Mouse (Mus musculus) layer of hippocampus, adult 6 months (tissue): Measurements from ENCODE around the gene Ndc80. TPM values are rescaled to one million over a fixed set of nuclear protein-coding genes. Genes with fewer than 3 reads are reported as not detected.

ENCODE experiments used
- long read RNA-seq, 2 experiments: library from polyadenylated mRNA; unstranded; transcript quantifications; one replicate each; pipeline ENCODE4 v2.0.0; 2019 to 2020
- polyA plus RNA-seq: library from polyadenylated mRNA; unstranded; fragments of <200 nt; fragmentation: Nextera tagmentation; gene quantifications from 2 replicates; pipeline ENCODE4 v1.2.3, GENCODE M21; 2021

Ndc80 gene
- polyA plus RNA-seq = 0.11 and 0.34 TPM in 2 replicates
- long read RNA-seq, experiment 1, partial matches to known transcripts = 0 of 1 reads
- long read RNA-seq, experiment 1, other reads (novel, unspliced or antisense) = 0 of 1 reads
- long read RNA-seq, experiment 2 = 0 reads

DNA sequence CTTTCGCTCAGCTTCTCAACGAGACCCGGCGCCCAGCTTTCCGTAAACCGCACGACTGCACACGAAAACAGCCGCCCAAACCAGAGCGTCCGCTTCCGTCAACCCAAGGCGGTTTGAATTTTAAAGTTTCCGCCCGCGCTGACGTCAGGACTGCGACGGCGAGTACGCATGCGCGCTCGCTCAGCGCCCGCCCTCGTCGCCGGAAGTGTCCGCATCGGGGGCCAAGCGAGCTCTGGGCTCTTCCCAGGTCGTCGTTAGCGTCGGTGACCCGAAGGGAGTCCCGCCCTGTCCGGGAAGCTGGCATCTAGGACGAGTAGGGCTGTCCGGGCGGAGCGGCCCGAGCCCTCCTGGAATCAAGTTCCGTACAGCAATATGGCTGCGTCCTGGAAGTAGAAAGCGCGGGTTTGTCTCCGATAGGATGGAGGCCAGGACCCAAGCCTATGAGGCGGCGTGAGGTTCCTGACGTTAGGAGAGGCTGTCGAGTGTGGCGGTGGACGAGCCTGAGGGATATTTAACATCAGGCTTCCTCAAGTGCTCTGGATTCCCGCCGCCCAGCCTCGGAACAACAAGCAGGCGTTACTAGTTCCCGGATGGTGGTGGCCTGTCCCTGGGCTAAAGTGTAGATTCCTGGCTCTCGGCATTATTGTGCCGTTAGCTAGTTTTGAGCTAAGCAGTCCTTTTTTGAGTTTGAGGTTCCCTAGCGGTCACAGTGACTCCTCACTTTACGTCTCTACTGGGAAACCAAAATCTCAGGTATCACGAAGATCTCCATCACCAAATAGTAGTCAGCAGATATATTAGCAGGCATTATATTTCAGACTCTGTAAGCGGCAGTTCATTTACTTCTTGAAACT, at the start of gene Ndc80:
TSS of gene Ndc80 (minus strand) at position 147 of the 854 bp plus-strand sequence.

DNA sequence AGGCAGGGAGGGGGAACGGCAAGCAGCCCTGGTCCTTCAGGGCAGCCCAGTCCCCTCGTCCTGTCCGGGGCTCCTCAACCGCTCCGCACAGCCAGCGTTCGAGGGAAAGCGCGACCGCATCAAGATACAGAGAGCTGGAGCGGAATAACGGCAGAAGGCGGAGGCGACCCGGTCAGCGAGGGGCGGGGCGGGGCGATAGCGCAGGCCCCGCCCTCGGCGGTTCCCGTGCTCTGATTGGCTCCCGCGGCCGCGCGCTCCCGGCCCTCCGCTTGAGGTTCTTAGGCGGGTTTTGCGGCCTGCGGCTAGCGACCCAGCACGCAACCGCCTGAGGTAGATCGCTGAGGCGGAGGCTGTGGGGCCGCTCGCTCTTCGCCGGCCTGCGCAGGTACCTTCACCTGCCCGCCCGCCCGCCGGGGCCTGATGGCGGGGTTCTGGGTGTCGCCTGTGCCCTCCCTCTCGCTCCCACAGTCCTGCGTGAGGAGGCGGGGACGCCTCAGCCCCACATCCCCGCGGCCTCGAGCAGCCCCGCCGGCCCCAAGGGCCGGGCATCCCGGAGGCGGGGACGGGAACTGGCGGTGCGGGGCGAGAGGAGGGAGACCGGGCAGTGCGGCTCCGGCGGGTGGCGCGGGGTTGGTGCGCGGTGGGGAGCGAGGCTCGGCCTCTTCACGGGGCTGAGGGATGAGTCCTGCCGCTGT, 25.2 kb upstream of the Ndc80 start, which contains the start of gene Spdya:
TSS of gene Spdya (plus strand) at position 305 of the 695 bp plus-strand sequence.

DNA sequence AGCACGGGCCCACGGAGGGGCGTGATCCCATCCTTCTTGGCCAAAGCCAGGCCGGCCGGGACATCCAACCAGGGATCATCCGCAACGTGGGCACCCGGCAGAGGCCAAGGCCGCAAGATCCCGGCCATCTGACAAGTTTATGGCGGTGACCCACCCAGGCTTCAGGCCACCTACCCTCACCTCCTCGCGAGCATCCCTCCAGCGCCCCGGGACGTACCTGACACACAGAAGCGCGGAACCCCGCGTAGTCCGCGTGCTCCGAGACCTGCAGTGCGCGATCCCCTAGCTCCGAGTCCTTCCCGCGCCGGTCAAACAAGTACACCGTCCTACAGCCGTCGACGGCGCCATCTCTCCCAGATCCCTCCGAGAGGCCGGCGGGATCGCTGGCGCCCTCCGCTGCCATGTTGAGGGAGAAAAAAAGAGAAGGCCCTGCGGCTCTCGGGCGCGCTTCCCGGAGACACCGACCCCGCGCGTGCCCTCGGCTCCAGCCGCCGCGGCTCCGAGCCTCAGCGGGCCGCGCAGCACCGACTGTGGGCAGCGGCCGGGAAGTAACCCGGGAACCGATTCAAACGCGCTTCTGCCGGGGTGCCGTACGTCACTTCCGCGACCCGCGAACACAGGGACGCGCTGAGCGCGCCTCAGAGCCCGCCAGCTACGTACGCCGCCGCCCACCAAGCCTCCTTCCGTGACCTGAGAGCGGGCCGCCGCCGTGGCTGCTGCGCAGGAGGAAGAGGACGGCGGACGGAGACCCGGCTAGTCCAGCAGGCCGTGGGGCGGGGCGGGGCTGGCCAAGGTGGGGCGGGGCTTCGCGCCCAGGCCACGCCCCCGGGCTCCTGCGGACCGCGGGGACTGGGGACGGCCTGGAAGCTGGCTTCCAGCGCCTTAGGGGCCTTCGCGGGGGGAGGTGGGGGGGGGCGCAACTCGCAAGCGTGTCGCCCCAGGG, 51.6 kb downstream of the Ndc80 start, which contains the start of gene Smchd1:
TSS of gene Smchd1 (minus strand) at position 582 of the 943 bp plus-strand sequence.

DNA sequence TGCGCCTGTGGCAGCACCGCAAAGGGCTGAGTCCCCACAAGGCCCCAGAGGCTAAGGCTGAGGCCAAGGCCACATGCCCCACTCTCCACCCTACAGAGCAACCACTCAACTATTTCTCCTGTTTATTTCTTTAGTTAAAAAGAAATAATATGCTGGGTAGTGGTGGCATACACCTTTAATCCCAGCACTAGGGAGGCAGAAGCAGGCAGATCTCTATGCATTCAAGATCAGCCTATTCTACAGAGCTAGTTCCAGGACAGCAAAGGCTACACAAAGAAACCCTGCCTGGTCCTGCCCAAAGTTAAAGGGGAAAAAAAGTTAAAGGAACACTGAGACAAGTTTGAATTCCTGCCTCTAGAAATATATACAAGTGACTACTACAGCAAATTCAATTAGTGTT, 66.8 kb downstream of the Ndc80 start, which contains the start of gene Gm4707:
TSS of gene Gm4707 (minus strand) at position 101 of the 400 bp plus-strand sequence.

Other genes with a start within 250 kb of the Ndc80 start
- 1.2 and 1.3 TPM in 2 replicates for gene Emilin2, start 214.9 kb downstream of the Ndc80 start, polyA plus RNA-seq
- gene Gm4707, start 66.9 kb downstream of the Ndc80 start, polyA plus RNA-seq = not detected in 2 replicates
- gene Smchd1, start 51.5 kb downstream of the Ndc80 start, polyA plus RNA-seq = 20.8 and 22.9 TPM in 2 replicates
- 0.65 and 0.78 TPM in 2 replicates for gene Spdya, start 25.2 kb upstream of the Ndc80 start, polyA plus RNA-seq
- 16.9 and 18.7 TPM in 2 replicates for gene Wdr43, start 89.0 kb upstream of the Ndc80 start, polyA plus RNA-seq
- gene Togaram2, start 146.4 kb upstream of the Ndc80 start, polyA plus RNA-seq = 0.65 and 1.3 TPM in 2 replicates
- gene Pcare, start 226.0 kb upstream of the Ndc80 start, polyA plus RNA-seq = 0.03 and 0.06 TPM in 2 replicates
- 14.4 and 15.8 TPM in 2 replicates for gene Clip4, start 241.6 kb upstream of the Ndc80 start, polyA plus RNA-seq